Comparison of ENCODE assay signal across 14 mouse cellular contexts in the genomic region with DNA sequence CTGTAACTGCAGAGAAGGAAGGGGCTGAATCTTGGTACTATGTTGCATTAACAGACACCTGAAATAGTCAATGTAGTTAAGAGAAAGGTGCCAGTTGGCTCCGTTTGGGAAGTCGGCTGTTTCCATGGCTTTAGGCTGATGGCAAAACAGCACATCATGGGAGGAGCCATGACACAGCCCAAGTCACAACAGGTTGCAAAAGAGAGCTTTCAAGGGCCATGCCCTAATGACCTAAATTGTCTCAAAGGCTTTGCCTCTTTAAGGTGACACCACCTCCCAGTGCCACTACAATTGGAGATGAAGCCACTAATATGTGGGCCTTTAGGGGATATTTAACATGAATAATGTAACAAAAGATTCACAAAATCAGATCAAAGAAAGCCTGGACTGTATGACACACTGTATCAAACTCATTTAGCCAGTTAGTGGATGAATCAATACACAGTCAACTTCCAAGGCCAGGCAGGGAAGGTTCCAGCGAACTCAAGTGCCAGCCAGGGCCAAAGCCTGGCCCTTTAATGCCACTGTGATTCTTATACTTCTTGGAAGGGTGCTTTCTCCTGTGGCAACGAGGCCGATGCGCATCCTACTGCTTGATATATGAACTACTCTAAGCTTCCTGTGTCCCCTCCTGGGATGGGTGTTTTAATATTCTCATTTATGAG.
"Had no signal": no experiment of that assay in that cellular context is flagged by ENCODE, and none has a peak within 500 bp of the region (broad histone marks: within the 10 kb centered on the region; RNA-seq: fewer than 3 reads in every experiment).

No protein-coding gene starts in this region.

- H3K27me3 ChIP-seq: limb, embryonic 12.5 days; liver, embryonic 12.5 days; lung, embryonic 15.5 days; midbrain, embryonic 12.5 days; neural tube, embryonic 13.5 days; stomach, embryonic 15.5 days had no signal

- H3K4me3 ChIP-seq: limb, embryonic 12.5 days; liver, embryonic 12.5 days; lung, embryonic 15.5 days; midbrain, embryonic 12.5 days; neural tube, embryonic 13.5 days; stomach, embryonic 15.5 days had no signal

- DNase-seq: kidney, adult 8-10 months; kidney, postnatal 25 days; layer of hippocampus, adult 9-11 months; layer of hippocampus, postnatal 36 days; lung, postnatal 14 days; right cerebral cortex, postnatal 14 days; thymus, postnatal 4 days had no signal

- H3K27ac ChIP-seq: limb, embryonic 12.5 days; lung, embryonic 15.5 days; midbrain, embryonic 12.5 days; neural tube, embryonic 13.5 days; stomach, embryonic 15.5 days had no signal

- H3K9ac ChIP-seq: limb, embryonic 12.5 days; liver, embryonic 12.5 days; lung, embryonic 15.5 days; midbrain, embryonic 12.5 days; neural tube, embryonic 13.5 days; stomach, embryonic 15.5 days had no signal

- H3K9me3 ChIP-seq: limb, embryonic 12.5 days; liver, embryonic 12.5 days; lung, embryonic 15.5 days; midbrain, embryonic 12.5 days; neural tube, embryonic 13.5 days; stomach, embryonic 15.5 days had no signal

- H3K36me3 ChIP-seq: limb, embryonic 12.5 days; liver, embryonic 12.5 days; lung, embryonic 15.5 days; midbrain, embryonic 12.5 days; neural tube, embryonic 13.5 days; stomach, embryonic 15.5 days had no signal

- ATAC-seq: liver, embryonic 12.5 days; midbrain, embryonic 16.5 days had no signal

- H3K4me2 ChIP-seq: limb, embryonic 12.5 days; liver, embryonic 12.5 days; lung, embryonic 15.5 days; midbrain, embryonic 12.5 days; neural tube, embryonic 13.5 days; stomach, embryonic 15.5 days had no signal

- H3K4me1 ChIP-seq: limb, embryonic 12.5 days; midbrain, embryonic 12.5 days; stomach, embryonic 15.5 days had no signal
